Mouse (Mus musculus) cerebellum, adult 2 months (tissue): ENCODE measurements around the gene Prkce. TPM values are rescaled to one million over a fixed set of nuclear protein-coding genes. Genes with fewer than 3 reads are reported as not detected.
A peak's percentile ranks its signal among the peaks of the same experiment; 100 is the strongest.

ENCODE experiments used
- DNase-seq, 2 experiments: peaks; one replicate each; pipeline ENCODE4 v3.0.0; 2021
- H3K27ac ChIP-seq: fragments of 200-500 bp; 2 replicates; pipeline ENCODE4 v1.5.1; 2012; ENCODE audit warnings: low read length, control low read depth, inconsistent platforms; ENCODE audit not compliant: insufficient read depth
- H3K27me3 ChIP-seq: fragments of 200-500 bp; 2 replicates; pipeline ENCODE4 v1.6.1; 2012; ENCODE audit warnings: inconsistent platforms, mild to moderate bottlenecking, low read length, moderate library complexity; ENCODE audit not compliant: control insufficient read depth, insufficient read depth
- H3K4me1 ChIP-seq: fragments of 200-500 bp; 2 replicates; pipeline ENCODE4 v1.6.1; 2011; ENCODE audit warnings: low read length; ENCODE audit not compliant: control insufficient read depth, insufficient read depth
- H3K4me3 ChIP-seq: fragments of 200-500 bp; replicated peaks from 2 replicates; pipeline ENCODE3; 2011; ENCODE audit warnings: mild to moderate bottlenecking, low read depth, low read length, control low read depth; ENCODE audit not compliant: insufficient read depth
- CTCF ChIP-seq: fragments of 200-500 bp; IDR thresholded peaks from 2 replicates; pipeline ENCODE4 v1.5.1; 2011; ENCODE audit warnings: low read depth, mild to moderate bottlenecking, control low read depth, low read length, moderate library complexity, borderline replicate concordance; ENCODE audit not compliant: insufficient read depth
- POLR2A ChIP-seq: fragments of 200-500 bp; IDR thresholded peaks from 2 replicates; pipeline ENCODE4 v1.6.1; 2011; ENCODE audit warnings: low read length, control low read depth, borderline replicate concordance; ENCODE audit not compliant: insufficient read depth
- WGBS: fragments of 180-500 bp; shearing (Covaris S2); methylation state at CpG from one replicate; pipeline ENCODE4 v1.1.7; 2018; 5-methylcytosine and 5-hydroxymethylcytosine counted together
- polyA plus RNA-seq: library from polyadenylated mRNA; depleted of rRNA; stranded (reverse); fragments of >200 nt; gene quantifications from 2 replicates; pipeline ENCODE4 v1.2.3, GENCODE M21; 2012

Prkce gene
- polyA plus RNA-seq, 1 experiment: 53.7 TPM

- no peaks in the 10 kb centered on the region for H3K27me3 ChIP-seq
- 57% methylated on average over 3 of the region's 3 CpGs for WGBS
- H3K4me3 ChIP-seq: no peak overlapping the region
- TF ChIP-seq CTCF: no peak
- no peak for TF ChIP-seq POLR2A
- H3K27ac ChIP-seq: no peak overlapping the region
- peaks cover 25% of the 10 kb centered on the region for H3K4me1 ChIP-seq
- DNase-seq: peak; percentile 79 to 94
Measured at GRCm38 (mm10) chr17:86647226-86647625, 479.6 kb downstream of the Prkce start.

DNA sequence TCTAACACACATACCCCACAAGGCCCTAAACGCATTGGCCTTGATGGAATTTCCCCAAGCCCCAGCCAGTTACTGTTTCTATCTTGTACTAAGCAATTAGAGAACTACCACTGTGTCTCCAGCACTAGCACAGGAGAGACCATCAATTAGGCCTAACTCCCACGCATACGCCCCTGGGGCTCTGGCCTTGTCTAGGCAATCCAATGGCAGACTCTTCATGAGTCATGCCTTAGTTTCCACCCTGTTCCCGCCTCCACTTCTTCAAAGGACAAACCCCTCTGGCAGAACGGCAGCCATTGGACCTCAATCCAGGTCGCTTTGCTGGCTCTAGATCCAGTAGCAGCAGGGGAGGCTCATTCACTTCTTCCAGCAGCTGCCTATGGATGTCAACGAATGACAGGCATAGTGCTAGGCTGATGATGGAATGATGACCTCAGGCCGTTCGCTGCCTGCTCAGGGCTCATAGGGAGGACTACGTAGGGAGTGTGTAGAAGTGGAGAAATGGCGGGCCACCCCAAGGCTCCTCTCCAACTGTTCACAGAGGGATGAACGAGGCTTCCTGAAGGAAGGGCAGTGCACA lies 481.4 kb downstream of the Prkce start:
- peaks cover 25% of the 10 kb centered on the region for H3K4me1 ChIP-seq
- no peaks in the 10 kb centered on the region for H3K27me3 ChIP-seq
- WGBS: 79% methylated on average over 12 of the region's 12 CpGs
- no peak overlapping the region for H3K27ac ChIP-seq
- H3K4me3 ChIP-seq: no peak overlapping the region
- TF ChIP-seq CTCF (no peak), POLR2A (no peak)
- peak in 1 of 2 experiments; percentile 23 for DNase-seq

DNA sequence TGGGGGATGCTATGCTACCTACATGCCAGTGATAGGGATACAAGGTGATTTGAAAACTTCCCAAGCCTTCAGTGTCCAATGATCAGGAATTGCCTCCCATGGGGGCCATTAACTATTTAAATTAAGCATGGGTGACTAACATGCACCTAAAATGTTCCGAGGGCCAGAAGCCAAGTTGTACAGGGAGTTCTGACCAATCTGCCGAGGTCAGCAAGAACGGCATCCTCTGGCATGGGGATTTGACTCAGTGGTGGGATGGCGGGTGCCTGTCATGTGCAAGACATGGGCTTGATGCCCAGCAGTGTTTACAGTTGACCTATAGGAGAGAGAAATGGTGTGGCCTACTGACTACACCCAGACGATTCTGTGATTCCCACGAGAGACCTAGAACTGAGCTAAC lies 482.7 kb downstream of the Prkce start:
- H3K4me3 ChIP-seq: no peak overlapping the region
- DNase-seq: peak in 1 of 2 experiments; percentile 19
- H3K4me1 ChIP-seq: peaks cover 25% of the 10 kb centered on the region
- no peaks in the 10 kb centered on the region for H3K27me3 ChIP-seq
- WGBS: 71% methylated on average over 6 of the region's 6 CpGs
- no peak overlapping the region for H3K27ac ChIP-seq
- TF ChIP-seq CTCF (no peak), POLR2A (no peak)

GRCm38 (mm10) chr17:86651091-86651490 lies 483.5 kb downstream of the Prkce start:
- no peaks in the 10 kb centered on the region for H3K27me3 ChIP-seq
- 67% methylated on average over 4 of the region's 4 CpGs for WGBS

DNA sequence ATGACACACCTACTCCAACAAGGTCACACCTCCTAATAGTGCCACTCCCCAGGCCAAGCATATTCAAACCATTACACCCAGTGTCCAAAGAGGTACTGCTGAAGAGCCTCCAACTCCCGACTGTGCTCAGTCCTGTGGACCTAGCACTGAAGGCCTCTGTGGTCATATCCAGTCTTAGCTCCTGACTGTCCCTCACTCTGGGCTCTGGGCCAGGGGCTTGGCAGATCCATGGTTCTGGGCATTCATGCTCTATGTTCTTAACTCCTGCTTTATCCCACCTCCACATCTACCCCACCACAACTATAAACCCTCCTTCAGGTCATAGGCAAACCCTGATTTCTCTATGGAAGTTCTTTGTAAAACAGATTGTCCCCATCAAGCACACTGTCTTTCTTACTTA lies 485.2 kb downstream of the Prkce start:
- TF ChIP-seq POLR2A: no peak
- no peak for TF ChIP-seq CTCF
- Histone ChIP-seq H3K4me3 (no peak overlapping the region), H3K27ac (no peak overlapping the region), H3K4me1 (peaks cover 25% of the 10 kb centered on the region), H3K27me3 (no peaks in the 10 kb centered on the region)
- DNase-seq: peak in 1 of 2 experiments; percentile 41
- WGBS: 17% methylated on average over 1 of the region's 1 CpGs

More at GRCm38 (mm10) chr17:86651091-86651490, 483.5 kb downstream of the Prkce start:
- DNase-seq: no peak
- peaks cover 25% of the 10 kb centered on the region for H3K4me1 ChIP-seq
- no peak overlapping the region for H3K27ac ChIP-seq
- H3K4me3 ChIP-seq: no peak overlapping the region
- no peak for TF ChIP-seq CTCF
- TF ChIP-seq POLR2A: no peak

- H3K4me3 ChIP-seq: no peak overlapping the region
- H3K27ac ChIP-seq: no peak overlapping the region
- no peaks in the 10 kb centered on the region for H3K27me3 ChIP-seq
- peaks cover 4% of the 10 kb centered on the region; the same call in 1 of the 2 replicates for H3K4me1 ChIP-seq
- TF ChIP-seq CTCF (no peak), POLR2A (no peak)
- 91% methylated on average over 5 of the region's 5 CpGs for WGBS
- DNase-seq: no peak
Measured at GRCm38 (mm10) chr17:86656369-86656768, 488.8 kb downstream of the Prkce start.

DNA sequence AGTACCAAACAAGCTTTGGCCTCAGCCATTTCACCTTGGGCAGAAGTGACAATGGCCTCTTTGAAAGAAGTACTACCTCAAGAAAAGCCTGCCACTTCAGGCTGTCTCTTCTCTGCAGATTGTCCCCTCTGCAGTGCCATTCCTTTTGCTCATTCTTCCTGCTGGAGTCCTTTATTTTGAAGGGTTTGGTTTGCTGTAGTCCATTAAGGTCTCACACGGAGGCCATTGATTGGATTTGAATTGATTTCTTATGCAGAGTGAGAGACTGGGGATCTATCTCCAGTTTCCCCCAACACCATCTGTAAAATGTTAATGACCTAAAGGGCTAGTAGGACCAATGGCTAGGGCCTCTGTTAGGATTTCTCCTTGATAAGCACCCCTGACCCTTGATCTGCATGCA lies 494.7 kb downstream of the Prkce start:
- DNase-seq: no peak
- Histone ChIP-seq H3K27me3 (no peaks in the 10 kb centered on the region), H3K4me3 (no peak overlapping the region), H3K4me1 (no peaks in the 10 kb centered on the region), H3K27ac (no peak overlapping the region)
- WGBS: 61% methylated on average over 1 of the region's 1 CpGs
- TF ChIP-seq POLR2A (no peak), CTCF (no peak)

DNA sequence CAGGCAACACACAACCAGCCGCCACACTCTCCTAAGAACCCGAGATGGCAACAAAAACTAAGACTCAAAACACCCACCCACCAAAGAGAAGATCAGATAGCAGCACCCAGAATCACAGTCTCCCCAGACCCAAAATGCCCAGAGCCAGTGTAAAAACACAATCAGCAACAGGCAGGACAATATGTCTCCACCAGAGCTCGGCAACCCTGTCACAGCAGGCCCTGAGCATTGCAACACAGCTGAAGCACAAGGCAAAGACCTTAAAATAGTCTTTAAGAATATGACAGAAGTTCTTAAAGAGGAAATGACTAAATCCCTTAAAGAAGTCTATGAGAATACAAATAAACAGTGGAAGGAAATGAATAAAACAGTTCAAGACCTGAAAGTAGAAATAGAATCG lies 495.9 kb downstream of the Prkce start:
- Histone ChIP-seq H3K27me3 (no peaks in the 10 kb centered on the region), H3K27ac (no peak overlapping the region), H3K4me1 (no peaks in the 10 kb centered on the region), H3K4me3 (no peak overlapping the region)
- TF ChIP-seq CTCF: no peak
- TF ChIP-seq POLR2A: no peak
- WGBS: 78% methylated on average over 4 of the region's 4 CpGs
- no peak for DNase-seq
